Mouse (Mus musculus): ENCODE data around the gene Cap2. TPM values are rescaled to one million over a fixed set of nuclear protein-coding genes. Genes with fewer than 3 reads are reported as not detected.

Gene Cap2
- polyA plus RNA-seq, 1 experiment from 2014 or later = 6.6 TPM

- 0 out of 2 replicates have a peak, but pooled peaks cover 8% of the 10 kb centered on the region for H3K36me3 ChIP-seq (ENCODE audit: control insufficient read depth, insufficient read depth, low read length)
- no peak for ATAC-seq (ENCODE audit: low FRiP score, low TSS enrichment)
- no peaks in the 10 kb centered on the region for H3K9me3 ChIP-seq (ENCODE audit: control insufficient read depth, low read length)
- H3K4me2 ChIP-seq (replicated peaks; ENCODE audit: low read depth) = no peak overlapping the region
- no peak overlapping the region for H3K4me3 ChIP-seq (ENCODE audit: low read depth, low read length)
- no peak for DNase-seq (ENCODE audit: low spot score)
- no peaks in the 10 kb centered on the region for H3K4me1 ChIP-seq (replicated peaks; ENCODE audit: control insufficient read depth, insufficient read depth)
- H3K9ac ChIP-seq (ENCODE audit: low read length) = no peak overlapping the region
- no peak overlapping the region for H3K27ac ChIP-seq (replicated peaks)
- no peak for TF ChIP-seq CTCF (IDR thresholded peaks at IDR 0.05; ENCODE audit: low read depth)
- TF ChIP-seq EP300 (optimal IDR thresholded peaks at IDR 0.05) = no peak
- H3K27me3 ChIP-seq (ENCODE audit: control insufficient read depth, insufficient read depth, low read length) = no peaks in the 10 kb centered on the region
- 81% methylated on average over 1 of the region's 1 CpGs for WGBS
Observed at GRCm38 (mm10) chr13:46695296-46695908, 193.8 kb downstream of the Cap2 start.

- no peak for TF ChIP-seq CTCF (IDR thresholded peaks at IDR 0.05; ENCODE audit: low read depth)
- TF ChIP-seq EP300 (optimal IDR thresholded peaks at IDR 0.05) = no peak
- Histone ChIP-seq H3K9ac (ENCODE audit: low read length) (no peak overlapping the region), H3K4me2 (replicated peaks; ENCODE audit: low read depth) (no peak overlapping the region), H3K36me3 (ENCODE audit: control insufficient read depth, insufficient read depth, low read length) (0 out of 2 replicates have a peak, but pooled peaks cover 8% of the 10 kb centered on the region), H3K27me3 (ENCODE audit: control insufficient read depth, insufficient read depth, low read length) (no peaks in the 10 kb centered on the region), H3K27ac (replicated peaks) (no peak overlapping the region), H3K4me3 (ENCODE audit: low read depth, low read length) (no peak overlapping the region), H3K9me3 (ENCODE audit: control insufficient read depth, low read length) (no peaks in the 10 kb centered on the region), H3K4me1 (replicated peaks; ENCODE audit: control insufficient read depth, insufficient read depth) (no peaks in the 10 kb centered on the region)
- DNase-seq (ENCODE audit: low spot score) (no peak), ATAC-seq (ENCODE audit: low FRiP score, low TSS enrichment) (no peak)
- WGBS = 86% methylated on average over 1 of the region's 1 CpGs
Observed at GRCm38 (mm10) chr13:46695932-46696331, 194.3 kb downstream of the Cap2 start.

GRCm38 (mm10) chr13:46696788-46697187, 195.1 kb downstream of the Cap2 start:
- no peak for ATAC-seq (ENCODE audit: low FRiP score, low TSS enrichment)
- TF ChIP-seq CTCF (IDR thresholded peaks at IDR 0.05; ENCODE audit: low read depth) (no peak), EP300 (optimal IDR thresholded peaks at IDR 0.05) (no peak)
- no peak overlapping the region for H3K4me2 ChIP-seq (replicated peaks; ENCODE audit: low read depth)

GRCm38 (mm10) chr13:46699372-46699771, 197.7 kb downstream of the Cap2 start:
- Histone ChIP-seq H3K4me1 (replicated peaks; ENCODE audit: control insufficient read depth, insufficient read depth) (no peaks in the 10 kb centered on the region), H3K9me3 (ENCODE audit: control insufficient read depth, low read length) (no peaks in the 10 kb centered on the region), H3K27ac (replicated peaks) (no peak overlapping the region), H3K27me3 (ENCODE audit: control insufficient read depth, insufficient read depth, low read length) (no peaks in the 10 kb centered on the region), H3K9ac (ENCODE audit: low read length) (no peak overlapping the region), H3K36me3 (ENCODE audit: control insufficient read depth, insufficient read depth, low read length) (0 out of 2 replicates have a peak, but pooled peaks cover 3% of the 10 kb centered on the region), H3K4me2 (replicated peaks; ENCODE audit: low read depth) (no peak overlapping the region), H3K4me3 (ENCODE audit: low read depth, low read length) (no peak overlapping the region)
- DNase-seq (ENCODE audit: low spot score) = no peak
- TF ChIP-seq CTCF (IDR thresholded peaks at IDR 0.05; ENCODE audit: low read depth) (no peak), EP300 (optimal IDR thresholded peaks at IDR 0.05) (no peak)
- WGBS = 75% methylated on average over 1 of the region's 1 CpGs
- ATAC-seq (ENCODE audit: low FRiP score, low TSS enrichment) = no peak

More at GRCm38 (mm10) chr13:46696788-46697187, 195.1 kb downstream of the Cap2 start:
- Histone ChIP-seq H3K9ac (ENCODE audit: low read length) (no peak overlapping the region), H3K27me3 (ENCODE audit: control insufficient read depth, insufficient read depth, low read length) (no peaks in the 10 kb centered on the region), H3K9me3 (ENCODE audit: control insufficient read depth, low read length) (no peaks in the 10 kb centered on the region), H3K36me3 (ENCODE audit: control insufficient read depth, insufficient read depth, low read length) (0 out of 2 replicates have a peak, but pooled peaks cover 6% of the 10 kb centered on the region), H3K4me3 (ENCODE audit: low read depth, low read length) (no peak overlapping the region), H3K27ac (replicated peaks) (no peak overlapping the region), H3K4me1 (replicated peaks; ENCODE audit: control insufficient read depth, insufficient read depth) (no peaks in the 10 kb centered on the region)
- WGBS = 63% methylated on average over 2 of the region's 2 CpGs
- DNase-seq (ENCODE audit: low spot score) = peak; percentile 14

Other genes with a start within 250 kb of the Cap2 start
- gene Stmnd1, start 228.1 kb upstream of the Cap2 start, polyA plus RNA-seq (2015; fragmentation: Nextera tagmentation; extraction: Ambion mirVana) = 0.45 and 0.51 TPM in 2 replicates
- gene Rbm24, start 83.4 kb upstream of the Cap2 start, polyA plus RNA-seq (2015; fragmentation: Nextera tagmentation; extraction: Ambion mirVana) = 1.2 and 1.4 TPM in 2 replicates
- gene Fam8a1, start 167.7 kb downstream of the Cap2 start, polyA plus RNA-seq (2015; fragmentation: Nextera tagmentation; extraction: Ambion mirVana) = 9.3 and 9.5 TPM in 2 replicates
- gene Nup153, start 226.1 kb downstream of the Cap2 start, polyA plus RNA-seq (2015; fragmentation: Nextera tagmentation; extraction: Ambion mirVana) = 7.0 and 7.6 TPM in 2 replicates